In genomic region chr4:133753375-133754190, GRCm38 (mm10) we compare ENCODE assay signal across 8 mouse cellular contexts. TPM values are rescaled to one million over a fixed set of nuclear protein-coding genes. Genes with fewer than 3 reads are reported as not detected.
A peak's percentile ranks its signal among the peaks of the same experiment; 100 is the strongest.
DNase-seq lines count a peak whose midpoint lies in the region; ATAC-seq and TF ChIP-seq lines count a peak whose summit lies in the region.

No protein-coding gene starts in this region.

- H3K9me3 ChIP-seq in hindbrain, postnatal 0 days (ENCODE audit: low read length), result no peaks in the 10 kb centered on the region
- 0 out of 2 replicates have a peak, but pooled peaks cover 2% of the 10 kb centered on the region for H3K9me3 ChIP-seq in midbrain, embryonic 13.5 days

- no peak for TF ChIP-seq CTCF in gastrocnemius, adult 2 months (IDR thresholded peaks at IDR 0.05)
- no peak for TF ChIP-seq CTCF in hindbrain, postnatal 0 days (IDR thresholded peaks at IDR 0.05; ENCODE audit: low read depth)

- intact Hi-C loops in gastrocnemius, adult 2 months (cut with DNase I), result loop anchor here (1.0 to 5.0 kb wide), 3 partner anchors 46 to 66 kb away; no protein-coding TSS in a partner anchor
- intact Hi-C loops in left cerebral cortex, postnatal 36 days (cut with DNase I), result loop anchor here (2.0 to 10.0 kb wide), 2 partner anchors 23 to 159 kb away; no protein-coding TSS in a partner anchor

- H3K36me3 ChIP-seq in hindbrain, postnatal 0 days (ENCODE audit: insufficient read depth, low read length), result no peaks in the 10 kb centered on the region
- H3K36me3 ChIP-seq in midbrain, embryonic 13.5 days, result peaks cover 10% of the 10 kb centered on the region; the same call in 1 of the 2 replicates

- peak overlapping the region; percentile 100 for H3K9ac ChIP-seq in hindbrain, postnatal 0 days (replicated peaks; ENCODE audit: low read length)
- peak overlapping the region; percentile 100 for H3K9ac ChIP-seq in midbrain, embryonic 13.5 days (replicated peaks)

- peak; percentile 48 for ATAC-seq in hindbrain, postnatal 0 days
- ATAC-seq in midbrain, embryonic 13.5 days, result peak; percentile 65
- no peak for ATAC-seq in megakaryocyte-erythroid progenitor cell, adult 5-6 weeks (replicated peaks; ENCODE audit: low FRiP score, low TSS enrichment, poor library complexity, severe bottlenecking)

- H3K27ac ChIP-seq in gastrocnemius, adult 2 months, result peak overlapping the region; percentile 99
- H3K27ac ChIP-seq in hindbrain, postnatal 0 days, result peak overlapping the region; percentile 98
- peak overlapping the region; percentile 100 for H3K27ac ChIP-seq in midbrain, embryonic 13.5 days

- WGBS in hindbrain, postnatal 0 days, result 2% methylated on average over 44 of the region's 99 CpGs
- WGBS in midbrain, embryonic 13.5 days, result under 1% methylated on average over 36 of the region's 99 CpGs

- DNase-seq in T-cell, adult 2 months (ENCODE audit: low spot score), result peak; percentile 37
- DNase-seq in cerebellum, adult 9-11 months, result peak; percentile 83
- peak; percentile 85 for DNase-seq in gastrocnemius, adult 2 months
- peak; percentile 82 for DNase-seq in hindbrain, postnatal 0 days (ENCODE audit: low spot score)
- peak; percentile 68 to 72 for DNase-seq in left cerebral cortex, postnatal 36 days (ENCODE audit: low spot score in 2 of 2)
- DNase-seq in spleen, postnatal 10 days (ENCODE audit: low spot score in 2 of 2), result peak; percentile 75

- H3K27me3 ChIP-seq in hindbrain, postnatal 0 days (ENCODE audit: insufficient read depth, low read length), result no peaks in the 10 kb centered on the region
- no peaks in the 10 kb centered on the region for H3K27me3 ChIP-seq in midbrain, embryonic 13.5 days

- peaks cover 26% of the 10 kb centered on the region for H3K4me1 ChIP-seq in hindbrain, postnatal 0 days (ENCODE audit: insufficient read depth, low read length)
- peaks cover 45% of the 10 kb centered on the region for H3K4me1 ChIP-seq in midbrain, embryonic 13.5 days (replicated peaks)

- peak overlapping the region; percentile 90 for H3K4me2 ChIP-seq in hindbrain, postnatal 0 days (ENCODE audit: low read depth, low read length)
- H3K4me2 ChIP-seq in midbrain, embryonic 13.5 days (replicated peaks), result peak overlapping the region; percentile 97

- peak overlapping the region; percentile 91 for H3K4me3 ChIP-seq in gastrocnemius, adult 2 months
- peak overlapping the region; percentile 100 for H3K4me3 ChIP-seq in hindbrain, postnatal 0 days (ENCODE audit: low read length)
- peak overlapping the region; percentile 99 for H3K4me3 ChIP-seq in midbrain, embryonic 13.5 days (replicated peaks)

RNA-seq across cellular contexts. Expression of gene Arid1a, which starts 3.0 kb away (rescaled TPM):
- total RNA-seq in gastrocnemius, adult 2 months (2021), result 10 to 100 TPM; 24.1 to 26.2 TPM
- total RNA-seq in hindbrain, postnatal 0 days (2014; rRNA removed), result 54.1 and 59.1 TPM in 2 replicates
- 17.6 and 17.7 TPM in 2 replicates for polyA plus RNA-seq in hindbrain, postnatal 0 days (2015; fragmentation: Nextera tagmentation; extraction: Ambion mirVana)
- 10 to 100 TPM; 76.5 to 96.1 TPM for total RNA-seq in left cerebral cortex, postnatal 36 days (2021)
- polyA plus RNA-seq in midbrain, embryonic 13.5 days (2015; fragmentation: Nextera tagmentation; extraction: Ambion mirVana), result 43.6 and 47.1 TPM in 2 replicates
- 127 and 136 TPM in 2 replicates for total RNA-seq in megakaryocyte-erythroid progenitor cell, adult 5-6 weeks (2014; fragmentation: Nextera tagmentation)
- total RNA-seq in megakaryocyte-erythroid progenitor cell, adult 5-6 weeks (2017), result 28.2 and 29.6 TPM in 2 replicates
